Comparison of ENCODE assay signal across 12 mouse cellular contexts in the genomic region with DNA sequence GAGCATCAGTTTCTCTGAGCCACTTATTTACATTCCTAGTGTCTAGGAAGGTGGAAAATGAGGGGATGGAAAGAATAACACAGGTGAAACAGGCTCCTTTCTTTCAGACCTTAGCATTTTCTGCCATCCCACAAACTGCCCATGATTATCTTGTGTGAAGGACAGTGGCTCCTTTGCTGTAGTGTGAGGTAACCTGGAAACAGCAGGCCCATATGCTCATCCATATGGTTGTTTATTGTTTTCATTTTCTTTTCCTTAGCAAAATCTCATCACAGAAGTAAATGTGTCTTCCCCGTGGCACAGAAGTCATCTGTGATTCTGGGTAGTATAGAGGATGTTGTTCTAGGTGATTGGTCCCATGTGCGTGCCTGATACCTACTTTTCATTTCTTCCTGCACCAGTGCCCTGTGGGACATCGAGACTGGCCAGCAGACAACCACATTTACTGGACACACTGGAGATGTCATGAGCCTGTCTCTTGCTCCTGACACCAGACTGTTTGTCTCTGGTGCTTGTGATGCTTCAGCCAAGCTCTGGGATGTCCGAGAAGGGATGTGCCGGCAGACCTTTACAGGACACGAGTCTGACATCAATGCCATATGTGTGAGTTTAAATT.
"Had no signal": no experiment of that assay in that cellular context is flagged by ENCODE, and none has a peak within 500 bp of the region (broad histone marks: within the 10 kb centered on the region; RNA-seq: fewer than 3 reads in every experiment).

No protein-coding gene starts in this region.

- H3K27me3 ChIP-seq: liver, embryonic 15.5 days; midbrain, embryonic 13.5 days; neural tube, embryonic 15.5 days had no signal

- H3K9me3 ChIP-seq: limb, embryonic 10.5 days; liver, embryonic 15.5 days; midbrain, embryonic 13.5 days; neural tube, embryonic 15.5 days had no signal

- H3K27ac ChIP-seq: layer of hippocampus, adult 2 months; limb, embryonic 10.5 days; liver, embryonic 15.5 days; midbrain, embryonic 13.5 days; neural tube, embryonic 15.5 days had no signal

- H3K4me3 ChIP-seq: layer of hippocampus, adult 2 months; limb, embryonic 10.5 days; liver, embryonic 15.5 days; midbrain, embryonic 13.5 days; neural tube, embryonic 15.5 days had no signal

- DNase-seq: kidney, postnatal 10 days; kidney, postnatal 4 days; lung, adult 2 months; lung, postnatal 36 days; right cerebral cortex, adult 18-20 months; right cerebral cortex, postnatal 25 days; thymus, postnatal 36 days had no signal

- H3K4me1 ChIP-seq: limb, embryonic 10.5 days; liver, embryonic 15.5 days; midbrain, embryonic 13.5 days; neural tube, embryonic 15.5 days had no signal
